Mouse (Mus musculus): Measurements from ENCODE around the gene Ppp1ca. TPM values are rescaled to one million over a fixed set of nuclear protein-coding genes. Genes with fewer than 3 reads are reported as not detected.

Gene Ppp1ca
- total RNA-seq, 2 experiments from 2014 or later: 318 to 320 TPM

DNA sequence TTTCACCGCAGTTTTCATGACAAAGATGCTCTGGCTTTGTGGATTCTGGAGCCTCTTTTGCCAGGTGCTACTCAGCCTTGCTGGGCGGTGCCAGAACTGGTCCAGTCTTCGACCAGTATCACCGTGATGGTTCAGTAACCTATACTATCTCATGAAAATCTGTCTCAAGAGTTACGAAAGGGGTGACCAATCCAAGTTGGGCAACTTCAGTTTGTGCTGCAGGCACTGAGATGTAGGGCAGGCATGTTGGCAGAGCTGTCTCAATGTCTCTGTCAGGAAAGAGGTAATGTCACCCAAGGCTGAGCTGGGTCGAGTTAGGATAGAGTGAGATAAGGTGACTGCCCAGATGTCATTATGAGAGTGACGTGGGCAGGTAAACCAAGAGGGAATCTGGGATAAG, 11.5 kb upstream of the Ppp1ca start:
- DNase-seq (ENCODE audit: low spot score in 2 of 2): no peak
- intact Hi-C loops (cut with DNase I): no loop called here

DNA sequence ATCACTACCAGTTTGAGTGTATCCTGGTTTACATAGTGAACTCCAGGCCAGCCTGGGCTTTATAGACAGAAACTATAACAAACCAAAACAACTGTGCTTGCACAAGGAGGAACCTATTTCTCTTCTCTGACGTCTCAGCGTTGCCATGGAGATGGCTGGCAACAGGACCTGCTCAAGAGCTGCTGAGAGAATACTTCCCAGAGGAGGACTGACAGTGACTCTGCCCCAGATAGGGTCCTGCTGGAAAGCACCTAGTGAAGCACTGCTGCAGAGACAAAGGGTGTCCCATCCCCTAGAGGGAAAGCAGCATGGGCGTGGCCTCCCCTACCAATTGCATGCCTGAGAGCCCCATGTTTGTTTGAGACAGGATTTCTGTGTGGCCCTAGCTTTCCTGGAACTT, 10.0 kb upstream of the Ppp1ca start:
- intact Hi-C loops (cut with DNase I): no loop called here

DNA sequence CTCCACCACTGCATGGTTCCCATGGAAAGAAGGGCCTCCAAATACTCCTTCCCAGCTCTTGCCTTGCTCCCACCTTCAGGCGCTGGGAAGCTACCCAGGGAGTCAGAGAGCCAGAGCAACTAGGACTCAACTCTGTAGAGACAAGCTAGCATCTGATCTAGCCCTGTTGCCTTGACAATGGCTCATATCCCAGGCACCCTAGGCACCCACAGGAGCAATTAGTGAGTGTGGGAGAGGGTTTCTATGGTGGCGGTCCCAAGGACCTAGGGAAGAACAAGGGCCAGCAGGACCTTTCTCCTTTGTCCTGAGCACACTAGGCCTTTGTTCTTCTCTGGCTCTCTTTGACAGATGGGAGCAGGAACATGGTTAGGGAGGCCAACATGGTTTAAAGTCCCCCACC, 8.2 kb upstream of the Ppp1ca start:
- intact Hi-C loops (cut with DNase I): no loop called here
- no peak for DNase-seq (ENCODE audit: low spot score in 2 of 2)

More for the DNA sequence above, 10.0 kb upstream of the Ppp1ca start:
- peak; percentile 80 to 94 for DNase-seq (ENCODE audit: low spot score in 2 of 2)

DNA sequence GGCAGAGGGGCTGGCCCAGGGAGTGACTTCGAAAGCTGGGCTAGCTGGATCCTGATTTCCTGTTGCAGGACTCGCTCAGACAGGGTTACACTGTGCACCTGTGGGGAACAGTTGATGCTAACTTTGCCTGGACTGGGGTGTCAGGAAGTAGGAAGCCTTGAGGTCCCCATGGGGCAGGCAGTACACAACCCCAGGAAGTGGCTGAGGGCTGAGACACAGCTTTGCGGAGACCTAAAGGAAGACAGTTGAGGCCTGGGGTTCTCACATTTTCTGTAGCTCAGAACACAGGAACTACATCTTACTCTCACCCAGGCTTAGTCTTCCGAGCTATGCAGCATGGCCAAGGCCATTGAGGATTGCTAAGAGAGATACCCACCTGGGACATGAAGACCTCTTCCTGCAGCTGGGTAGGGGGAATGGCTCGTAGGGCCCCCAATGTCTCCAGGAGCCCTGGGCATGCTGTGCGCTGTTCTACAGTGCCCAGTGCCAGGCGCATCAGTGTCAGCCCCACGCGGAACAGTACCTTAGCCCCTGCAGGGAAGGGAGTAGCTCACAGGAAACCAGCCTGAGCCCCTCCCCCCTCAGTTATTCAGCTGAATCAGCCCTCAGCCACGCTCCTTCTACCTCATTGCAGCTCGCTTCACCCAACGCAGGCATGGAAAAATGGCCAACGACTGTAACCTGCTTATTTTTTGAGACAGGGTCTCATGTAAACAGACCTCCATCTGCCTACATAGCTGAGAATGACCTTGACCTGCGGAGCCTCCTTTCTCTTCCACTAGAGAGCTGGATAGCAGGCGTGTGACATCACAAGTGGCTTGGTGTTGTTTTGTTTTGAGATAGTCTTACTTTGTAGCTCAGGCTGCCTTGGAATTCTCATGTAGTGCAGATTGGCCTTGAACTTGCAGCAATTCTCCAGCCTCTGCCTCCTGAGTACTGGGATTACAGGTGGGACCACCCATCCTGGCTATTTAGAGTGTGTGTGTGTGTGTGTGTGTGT, 6.6 kb upstream of the Ppp1ca start:
- no peak for DNase-seq (ENCODE audit: low spot score in 2 of 2)
- intact Hi-C loops (cut with DNase I): no loop called here

DNA sequence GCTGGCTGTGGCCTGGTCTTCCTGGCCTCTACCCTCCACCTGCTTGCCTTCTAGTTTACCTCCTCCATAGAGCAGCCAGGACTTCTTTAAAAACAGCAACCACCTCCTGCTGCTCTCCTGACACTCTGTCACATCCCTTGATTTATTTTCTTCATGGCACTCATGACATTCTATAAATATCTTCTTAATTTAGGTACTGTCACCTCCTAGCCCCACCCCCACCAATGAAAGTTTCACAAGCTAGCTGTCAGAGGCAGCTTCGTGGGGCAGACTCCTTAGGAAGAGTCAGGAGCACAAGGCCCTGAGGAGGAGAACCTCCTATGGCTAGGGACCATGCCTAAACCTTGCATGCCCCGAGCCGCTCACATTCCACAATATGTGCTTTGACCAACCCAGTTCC, 4.6 kb upstream of the Ppp1ca start:
- intact Hi-C loops (cut with DNase I): no loop called here
- no peak for DNase-seq (ENCODE audit: low spot score in 2 of 2)

DNA sequence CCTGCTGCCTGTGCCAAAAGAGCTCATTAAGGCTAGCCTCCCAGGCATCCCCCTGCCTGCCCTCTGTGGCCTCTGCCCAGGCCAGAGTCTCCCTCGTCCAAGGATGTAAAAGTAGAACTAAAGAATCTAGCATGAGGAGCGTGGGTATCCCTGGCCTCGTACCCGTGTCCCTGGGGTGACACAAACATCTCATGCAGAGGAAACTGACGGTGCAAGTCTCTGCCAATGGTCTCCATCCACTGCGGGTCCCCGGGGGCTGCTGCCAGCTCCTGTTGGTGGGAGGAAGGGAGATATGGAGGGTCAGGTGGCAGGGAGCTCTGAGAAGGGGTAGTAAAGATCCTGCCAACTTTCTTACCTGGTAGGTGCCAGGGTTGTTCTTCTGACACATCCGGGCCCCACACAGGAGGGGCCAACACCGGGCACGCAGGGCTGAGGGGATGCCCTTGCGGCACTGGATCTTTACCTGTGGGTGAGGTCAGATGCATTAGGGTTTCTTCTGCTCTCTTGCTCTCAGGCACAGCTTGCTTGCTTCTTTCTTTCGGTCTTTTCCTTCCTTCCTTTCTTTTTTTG, 2.7 kb upstream of the Ppp1ca start:
- intact Hi-C loops (cut with DNase I): no loop called here
- DNase-seq (ENCODE audit: low spot score in 2 of 2): no peak

DNA sequence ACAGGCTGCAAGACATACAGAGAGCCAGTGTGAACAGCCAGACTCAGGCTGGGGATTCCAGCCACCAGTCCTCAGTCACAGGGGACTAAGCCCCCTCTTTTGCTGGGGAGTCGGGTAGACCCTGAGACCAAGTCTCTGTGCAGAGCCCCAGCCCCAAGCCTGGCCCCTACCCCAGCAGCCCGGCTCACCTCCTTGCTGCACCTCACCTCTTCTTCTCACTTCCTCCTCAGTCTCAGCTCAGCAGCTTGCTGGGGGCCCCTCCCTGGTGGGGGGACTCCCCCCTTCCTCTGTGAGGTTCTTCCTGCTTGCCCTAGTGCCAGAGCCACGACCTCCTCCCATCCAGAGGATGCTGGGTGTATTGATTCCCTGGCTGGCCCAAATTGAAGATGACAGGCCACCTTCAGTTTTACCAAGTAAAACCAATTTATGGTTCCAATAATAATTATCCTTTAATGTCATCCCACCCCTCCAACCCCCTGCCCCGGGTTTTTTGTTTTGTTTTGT, 982 bp upstream of the Ppp1ca start, which contains the start of gene Tbc1d10c:
Gene Tbc1d10c (minus strand): TSS at position 454 of the 504 bp plus-strand sequence.
- intact Hi-C loops (cut with DNase I): no loop called here
- DNase-seq (ENCODE audit: low spot score in 2 of 2): no peak

DNA sequence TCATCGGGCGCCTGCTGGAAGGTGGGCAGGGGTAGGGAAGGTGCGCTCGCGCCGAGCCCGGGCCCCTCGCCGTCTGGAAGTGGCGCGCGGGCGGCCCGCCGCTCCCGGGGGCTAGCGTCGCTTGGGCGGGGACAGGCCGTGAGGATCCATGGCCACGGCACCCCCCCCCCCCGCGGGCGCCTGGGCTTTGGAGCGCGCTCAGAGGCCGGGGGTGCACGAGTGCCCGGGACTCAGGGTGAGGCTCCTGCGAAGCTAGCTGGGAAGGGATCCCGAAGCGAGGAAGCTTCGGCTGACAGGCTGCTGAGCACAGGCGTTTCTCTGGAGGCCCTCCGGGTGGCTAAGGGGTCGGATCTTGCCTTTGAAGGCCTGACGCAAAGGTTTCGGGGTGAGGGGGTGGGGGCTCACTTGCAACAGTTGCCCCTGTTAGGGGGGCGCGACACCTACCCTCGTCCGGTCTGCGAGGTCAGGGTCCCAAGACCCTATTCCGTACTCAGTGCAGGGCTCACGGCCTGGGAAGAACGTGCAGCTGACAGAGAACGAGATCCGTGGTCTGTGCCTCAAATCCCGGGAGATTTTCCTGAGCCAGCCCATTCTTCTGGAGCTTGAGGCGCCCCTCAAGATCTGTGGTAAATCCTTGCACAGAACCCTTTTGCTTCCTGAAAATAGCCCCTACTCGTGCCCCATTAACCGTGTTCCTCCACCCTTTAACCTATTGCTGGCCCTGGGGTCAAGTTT, 553 bp downstream of the Ppp1ca start:
- no peak for DNase-seq (ENCODE audit: low spot score in 2 of 2)
- intact Hi-C loops (cut with DNase I): loop anchor here (1.0 to 2.0 kb wide), 2 partner anchors 9 to 24 kb away; partner anchors contain the start of gene Rad9a

DNA sequence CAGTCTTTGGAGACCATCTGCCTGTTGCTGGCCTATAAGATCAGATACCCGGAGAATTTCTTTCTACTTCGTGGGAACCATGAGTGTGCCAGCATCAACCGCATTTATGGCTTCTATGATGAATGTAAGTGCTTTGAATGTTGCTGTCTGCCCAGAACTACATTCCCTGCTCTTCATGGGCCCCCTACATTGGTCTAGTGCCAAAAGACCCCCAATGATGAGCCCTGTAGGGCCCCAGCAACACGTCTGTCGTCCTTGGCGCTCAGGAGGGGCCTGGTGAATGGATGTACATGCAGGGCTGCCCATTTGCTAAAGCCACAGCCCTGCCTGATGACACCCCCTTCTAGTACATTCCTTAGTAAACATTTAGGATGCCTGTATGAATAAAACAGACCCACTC, 1.3 kb downstream of the Ppp1ca start:
- intact Hi-C loops (cut with DNase I): loop anchor here (2.0 kb wide), 1 partner anchor 24 kb away; no protein-coding TSS in a partner anchor
- DNase-seq (ENCODE audit: low spot score in 2 of 2): no peak

DNA sequence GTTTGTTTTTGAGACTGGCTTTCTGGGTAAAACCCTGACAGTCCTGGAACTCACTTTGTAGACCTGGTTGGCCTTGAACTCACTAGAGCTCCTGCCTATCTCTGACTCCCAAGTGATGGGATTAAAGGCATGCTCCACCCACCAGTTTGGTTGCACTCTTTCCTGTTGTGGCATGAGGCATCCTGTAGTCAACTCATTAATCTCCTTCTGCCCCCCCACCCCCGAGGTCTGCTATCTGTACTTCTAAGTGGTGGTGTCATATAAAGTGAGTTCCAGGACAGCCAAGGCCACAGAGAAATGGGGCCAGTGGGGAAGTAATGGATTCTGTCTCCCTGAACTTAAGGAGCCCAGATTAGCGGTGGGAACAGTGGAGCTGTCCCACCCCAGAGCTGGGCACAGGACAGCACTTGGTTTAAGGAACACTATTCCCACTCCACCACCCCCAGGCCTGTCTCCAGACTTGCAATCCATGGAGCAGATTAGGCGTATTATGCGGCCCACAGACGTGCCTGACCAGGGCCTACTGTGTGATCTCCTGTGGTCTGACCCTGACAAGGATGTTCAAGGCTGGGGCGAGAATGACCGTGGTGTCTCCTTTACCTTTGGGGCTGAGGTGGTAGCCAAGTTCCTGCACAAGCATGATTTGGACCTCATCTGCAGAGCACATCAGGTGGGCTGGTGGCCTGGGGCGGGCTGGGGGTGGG, 2.3 kb downstream of the Ppp1ca start:
- DNase-seq (ENCODE audit: low spot score in 2 of 2): no peak
- intact Hi-C loops (cut with DNase I): no loop called here

DNA sequence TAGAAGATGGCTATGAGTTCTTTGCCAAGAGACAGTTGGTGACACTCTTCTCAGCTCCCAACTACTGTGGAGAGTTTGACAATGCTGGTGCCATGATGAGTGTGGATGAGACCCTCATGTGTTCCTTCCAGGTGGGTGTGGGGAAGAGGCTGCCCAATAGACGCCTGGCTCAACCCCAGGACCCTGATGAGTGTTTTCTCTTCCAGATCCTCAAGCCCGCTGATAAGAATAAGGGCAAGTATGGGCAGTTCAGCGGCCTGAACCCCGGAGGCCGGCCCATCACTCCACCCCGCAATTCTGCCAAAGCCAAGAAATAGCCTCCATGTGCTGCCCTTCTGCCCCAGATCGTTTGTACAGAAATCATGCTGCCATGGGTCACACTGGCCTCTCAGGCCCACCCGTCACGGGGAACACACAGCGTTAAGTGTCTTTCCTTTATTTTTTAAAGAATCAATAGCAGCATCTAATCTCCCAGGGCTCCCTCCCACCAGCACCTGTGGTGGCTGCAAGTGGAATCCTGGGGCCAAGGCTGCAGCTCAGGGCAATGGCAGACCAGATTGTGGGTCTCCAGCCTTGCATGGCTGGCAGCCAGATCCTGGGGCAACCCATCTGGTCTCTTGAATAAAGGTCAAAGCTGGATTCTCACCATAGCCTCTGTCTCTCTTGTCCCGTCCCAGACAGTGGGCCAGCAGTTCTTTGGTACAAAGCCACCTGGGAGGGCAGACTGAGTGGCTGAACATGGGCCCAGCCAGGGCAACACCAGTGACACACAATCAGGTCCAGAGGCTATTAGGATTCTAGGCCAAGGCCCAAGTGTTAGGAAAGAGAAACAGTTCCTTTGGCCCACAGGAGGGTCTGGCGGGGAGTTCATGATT, 3.1 kb downstream of the Ppp1ca start:
- no peak for DNase-seq (ENCODE audit: low spot score in 2 of 2)

DNA sequence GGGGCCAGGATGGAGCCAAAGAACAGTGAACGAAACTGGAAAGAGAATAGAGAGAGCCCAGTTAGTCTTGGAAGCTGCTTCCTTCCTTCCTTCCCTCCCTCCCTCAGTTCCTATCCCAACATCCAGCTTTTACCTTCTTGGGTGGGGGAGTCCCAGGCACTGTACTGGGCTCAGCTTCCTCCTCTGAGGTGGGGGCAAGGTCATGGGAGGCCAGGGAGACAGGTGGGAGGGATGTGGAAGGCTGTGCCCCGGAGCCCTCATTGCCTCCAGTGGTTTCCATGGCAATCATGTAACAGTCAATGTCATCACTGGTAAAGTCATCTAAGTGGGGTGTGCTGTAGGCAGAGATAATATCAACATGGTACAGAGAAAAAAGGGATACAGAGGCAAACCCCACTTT, 4.2 kb downstream of the Ppp1ca start:
- no peak for DNase-seq (ENCODE audit: low spot score in 2 of 2)
- intact Hi-C loops (cut with DNase I): no loop called here

More for the DNA sequence above, 3.1 kb downstream of the Ppp1ca start:
- intact Hi-C loops (cut with DNase I): no loop called here

DNA sequence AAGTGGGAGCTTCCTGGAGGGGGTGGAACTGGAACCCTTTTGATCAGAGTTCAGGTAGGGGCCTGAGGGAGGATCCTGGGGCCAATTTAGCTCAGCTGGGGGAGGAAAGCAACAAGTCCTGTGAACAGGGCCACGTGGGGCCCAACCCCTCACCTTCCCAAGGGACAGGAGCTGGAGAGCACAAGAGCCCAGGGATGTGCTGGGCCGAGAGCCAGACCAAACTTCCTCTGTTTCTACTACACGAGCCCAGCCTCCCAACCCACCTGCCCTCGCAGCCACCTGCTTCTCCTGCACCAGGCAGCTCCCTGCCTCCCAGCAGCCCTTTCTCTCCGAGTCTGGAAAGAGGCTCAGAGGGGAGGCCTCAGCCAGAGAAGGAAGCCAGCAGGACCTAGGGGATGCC, 4.7 kb downstream of the Ppp1ca start:
- intact Hi-C loops (cut with DNase I): no loop called here
- DNase-seq (ENCODE audit: low spot score in 2 of 2): no peak

DNA sequence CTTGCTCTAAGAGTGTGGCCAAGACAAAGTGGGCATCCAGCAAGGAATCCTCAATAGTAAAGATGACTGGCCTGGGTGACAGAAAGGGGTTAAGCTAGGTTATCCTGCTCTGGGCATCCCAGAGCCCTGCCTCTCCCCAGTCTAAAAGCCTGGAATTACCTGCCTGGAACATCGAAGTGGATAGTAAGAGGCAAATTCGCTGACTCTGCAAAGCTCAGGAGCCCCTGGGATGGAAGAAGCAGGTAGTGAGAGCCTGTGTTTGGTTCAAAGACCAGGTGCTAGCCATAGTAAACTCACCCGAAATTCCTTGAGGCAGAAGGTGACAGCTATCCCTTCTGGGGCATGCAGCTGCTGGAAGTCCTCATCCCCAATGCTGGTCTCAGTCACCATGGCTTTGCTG, 5.3 kb downstream of the Ppp1ca start:
- DNase-seq (ENCODE audit: low spot score in 2 of 2): no peak

DNA sequence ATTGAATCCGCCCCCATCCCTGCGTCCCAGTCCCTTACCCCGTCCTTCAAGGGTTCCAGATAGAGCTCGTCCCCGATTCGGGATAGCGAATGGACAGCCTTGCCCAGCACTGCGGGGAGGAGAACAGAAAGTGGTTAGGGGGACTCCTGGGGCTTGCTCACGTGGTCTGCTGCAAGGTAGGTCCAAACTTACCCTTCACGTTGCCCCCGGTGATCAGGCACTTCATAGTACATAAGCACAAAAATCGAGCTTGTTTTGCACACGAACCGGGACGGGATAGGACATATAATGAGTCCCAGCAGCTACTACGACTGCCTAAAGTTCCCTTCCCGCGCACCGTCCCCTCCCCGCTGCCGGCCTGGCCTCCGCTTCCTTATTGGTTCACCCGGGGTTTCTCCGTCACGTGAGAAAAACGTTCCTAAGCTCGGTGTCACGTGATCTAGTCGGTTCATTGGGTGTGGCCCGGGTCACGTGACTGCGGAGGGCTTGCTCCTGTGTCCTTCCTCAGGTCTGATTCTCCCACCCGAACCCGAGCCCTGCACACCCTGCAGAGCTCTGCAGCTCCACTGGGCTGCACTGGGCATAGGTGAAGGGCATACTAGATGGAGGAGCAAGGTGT, 9.5 kb downstream of the Ppp1ca start, which contains the start of gene Rad9a:
Gene Rad9a (minus strand): TSS at position 372 of the 619 bp plus-strand sequence.
- peak; percentile 96 to 98 for DNase-seq (ENCODE audit: low spot score in 2 of 2)
- intact Hi-C loops (cut with DNase I): loop anchor here (1.0 to 5.0 kb wide), 2 partner anchors 9 to 74 kb away; partner anchors contain the start of genes Aip and Ppp1ca

More for the DNA sequence above, 5.3 kb downstream of the Ppp1ca start:
- intact Hi-C loops (cut with DNase I): no loop called here

DNA sequence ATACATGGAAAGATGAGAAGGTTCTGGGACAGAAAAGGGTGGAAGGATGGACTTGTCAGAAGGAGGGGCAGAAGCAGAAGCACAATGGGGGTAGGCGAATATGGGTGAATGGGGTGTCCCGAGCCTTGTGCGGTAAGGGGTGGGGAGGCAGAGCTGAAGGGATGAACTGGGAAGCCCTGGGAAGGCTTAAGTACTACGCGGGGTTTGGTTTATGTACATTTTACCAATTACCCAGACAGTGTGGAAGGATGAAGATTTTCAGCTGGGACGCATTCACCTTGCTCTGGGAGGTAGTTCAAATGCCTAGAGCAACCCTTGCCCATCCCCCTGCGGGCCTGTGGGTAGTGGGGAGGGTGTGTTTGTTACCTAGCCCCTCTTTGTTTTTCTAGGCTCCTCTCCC, 10.3 kb downstream of the Ppp1ca start:
- intact Hi-C loops (cut with DNase I): loop anchor here (5.0 kb wide), 1 partner anchor 75 kb away; the partner anchor contains the start of gene Aip
- DNase-seq (ENCODE audit: low spot score in 2 of 2): no peak

DNA sequence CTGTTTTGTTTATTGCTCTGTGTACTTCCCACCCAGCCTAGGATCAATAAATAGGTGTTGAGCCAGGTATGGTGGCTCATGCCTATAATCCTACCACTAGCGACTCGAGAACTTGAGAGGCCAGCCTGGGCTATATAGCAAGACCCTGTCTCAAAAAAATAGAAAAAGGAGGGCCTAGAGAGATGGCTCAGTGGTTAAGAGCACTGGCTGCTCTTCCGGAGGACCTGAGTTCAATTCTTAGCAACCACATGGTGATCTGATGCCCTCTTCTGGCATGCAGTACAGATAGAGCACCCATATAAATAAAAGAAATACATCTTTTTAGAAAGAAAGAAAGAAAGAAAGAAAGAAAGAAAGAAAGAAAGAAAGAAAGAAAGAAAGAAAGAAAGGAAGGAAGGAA, 11.3 kb downstream of the Ppp1ca start:
- no peak for DNase-seq (ENCODE audit: low spot score in 2 of 2)
- intact Hi-C loops (cut with DNase I): loop anchor here (5.0 kb wide), 1 partner anchor 76 kb away; the partner anchor contains the start of gene Aip

Measured in left cerebral cortex, postnatal 25 days (tissue).